Mouse (Mus musculus) mouse embryonic stem cell (cell line): ENCODE results near the gene Dab2ip.

Experiments used
- in situ Hi-C, 2 experiments: fragments of 300-500 bp; cut with MboI; formaldehyde crosslinking; loops; 1 replicate in 1 of 2; 3 replicates in 1 of 2; pipeline ENCODE4 v1.14.3; 2019 to 2020; ENCODE audit warnings: low sequenced_read_pairs in 2 of 2, low pct_unique_long_range_greater_than_20kb in 1 of 2, mixed read lengths in 1 of 2; ENCODE audit not compliant: unreplicated experiment in 1 of 2

Dab2ip gene

DNA sequence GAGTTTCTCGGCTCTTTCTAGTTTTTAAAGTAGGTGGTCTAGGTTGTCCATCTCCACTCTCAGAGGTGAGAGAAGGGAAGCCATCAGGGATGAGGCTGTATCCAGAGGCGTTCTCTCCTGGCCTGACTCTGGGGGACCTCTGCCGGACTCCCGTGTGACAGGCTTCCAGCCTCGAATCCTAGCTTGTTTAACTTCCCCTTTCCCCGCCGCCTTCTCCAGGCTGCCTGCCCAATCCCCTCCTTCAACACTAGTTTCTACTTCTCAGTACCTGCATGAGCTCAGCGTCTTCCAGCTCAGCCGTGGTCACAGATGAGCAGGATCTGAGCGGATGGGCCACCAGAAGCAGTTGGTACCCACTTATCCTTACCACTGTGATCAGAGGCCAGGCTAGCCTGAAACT, 31.3 kb downstream of the Dab2ip start:
- in situ Hi-C loops: no loop called here

DNA sequence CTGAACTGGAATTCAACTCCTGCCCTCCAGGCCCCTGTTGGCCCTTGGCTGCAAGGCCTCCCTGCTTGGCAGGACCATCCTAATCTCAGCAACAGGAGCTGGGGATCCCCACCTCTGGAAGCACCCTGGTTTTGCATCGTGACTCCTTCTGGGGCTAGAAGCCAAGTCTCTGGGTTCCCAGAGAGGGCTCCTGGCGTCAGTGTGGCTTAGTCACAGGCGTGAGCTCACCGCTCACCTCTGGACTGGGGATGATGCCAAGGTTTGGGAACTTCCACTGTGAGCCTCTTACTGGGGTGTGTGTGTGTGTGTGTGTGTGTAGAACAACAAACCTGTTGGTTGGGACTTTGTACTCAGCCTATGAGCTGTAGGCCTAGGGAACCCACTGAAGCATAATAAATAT, 31.7 kb downstream of the Dab2ip start:
- in situ Hi-C loops: no loop called here

DNA sequence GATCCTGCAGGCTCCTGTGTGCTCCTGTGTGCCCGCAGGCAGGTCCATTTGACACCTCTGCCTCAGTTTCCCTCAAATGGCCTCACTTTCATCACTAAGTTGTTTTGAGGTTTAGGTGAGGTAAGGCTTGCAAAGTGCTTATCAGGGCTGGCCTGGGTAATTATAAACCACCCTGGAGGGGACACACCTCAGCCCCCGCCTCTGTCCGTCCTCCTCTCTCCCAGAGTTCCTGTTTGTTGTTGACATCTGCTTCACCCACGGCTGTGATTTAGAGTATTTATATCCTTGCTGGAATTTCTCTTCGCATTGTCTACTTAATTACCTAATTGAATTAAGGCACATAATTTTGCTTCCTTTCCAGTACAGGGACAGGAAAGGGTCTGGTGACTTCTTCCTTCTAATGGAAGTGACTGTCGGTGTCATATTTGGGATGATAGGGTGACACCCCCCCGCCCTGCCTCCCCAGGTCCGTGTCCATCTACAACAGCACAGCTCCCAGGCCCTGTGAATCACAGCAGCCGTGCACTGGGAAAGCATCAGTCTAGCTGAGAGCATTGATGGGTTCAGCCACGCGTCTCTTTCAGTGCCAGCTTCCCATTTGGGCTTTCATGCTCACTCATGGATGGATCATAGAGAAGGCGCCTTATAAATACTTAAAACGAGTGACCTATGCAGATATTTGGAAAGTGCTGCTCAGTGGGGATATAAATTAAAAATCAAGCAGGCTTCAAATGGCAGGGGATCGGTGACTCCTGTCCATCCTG, 34.1 kb downstream of the Dab2ip start:
- in situ Hi-C loops: no loop called here

DNA sequence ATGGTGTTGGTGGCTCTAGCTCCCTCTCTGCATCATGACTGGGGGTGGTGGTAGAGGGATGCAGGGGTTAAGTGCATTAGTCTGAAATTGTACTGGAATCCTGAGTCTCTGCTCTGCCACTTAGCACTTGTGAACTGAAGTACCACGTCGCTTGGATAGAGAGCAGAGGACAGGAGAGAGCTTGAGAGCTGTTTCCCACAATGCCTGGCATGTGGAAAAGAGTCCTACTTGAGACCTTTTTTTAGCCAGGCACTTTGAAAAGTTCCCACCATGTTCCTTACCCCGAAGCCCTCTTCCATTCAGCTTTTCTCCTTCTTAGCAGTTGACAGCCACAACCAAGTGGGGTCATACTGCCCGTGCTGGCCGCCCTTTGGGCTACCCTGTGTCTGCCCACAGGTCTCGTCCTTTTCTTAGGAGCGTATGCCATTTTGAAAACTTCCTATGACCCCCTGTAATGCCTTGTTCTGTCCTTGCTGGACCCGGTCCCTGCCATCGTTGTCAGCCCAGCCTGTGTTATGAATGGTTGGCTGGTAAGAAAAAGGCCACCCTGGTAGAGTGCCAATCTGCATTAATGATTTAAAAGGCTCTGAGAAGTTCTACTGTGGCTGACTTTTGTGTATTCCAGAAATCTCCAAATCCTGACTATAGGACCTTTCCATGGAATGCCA, 34.8 kb downstream of the Dab2ip start:
- in situ Hi-C loops: no loop called here

DNA sequence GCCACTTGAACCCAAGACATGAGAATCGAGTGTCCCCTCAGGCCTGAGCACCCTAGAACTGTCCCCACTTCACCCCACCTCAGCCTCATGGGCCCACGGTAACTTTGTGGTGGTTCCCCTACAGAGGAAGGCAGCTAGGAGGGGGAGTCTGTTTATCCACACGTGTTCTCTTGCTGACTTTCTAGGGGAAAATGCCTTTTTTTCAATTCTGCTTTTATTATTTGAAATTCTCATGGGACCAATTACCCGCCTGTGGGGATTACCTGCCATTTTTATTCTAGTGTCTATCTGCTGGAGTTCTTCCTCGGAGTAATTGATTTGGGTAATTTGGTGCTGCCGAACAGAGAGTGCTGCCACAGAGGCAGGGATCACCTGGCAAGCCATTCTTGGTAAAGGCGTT, 35.8 kb downstream of the Dab2ip start:
- in situ Hi-C loops: no loop called here

DNA sequence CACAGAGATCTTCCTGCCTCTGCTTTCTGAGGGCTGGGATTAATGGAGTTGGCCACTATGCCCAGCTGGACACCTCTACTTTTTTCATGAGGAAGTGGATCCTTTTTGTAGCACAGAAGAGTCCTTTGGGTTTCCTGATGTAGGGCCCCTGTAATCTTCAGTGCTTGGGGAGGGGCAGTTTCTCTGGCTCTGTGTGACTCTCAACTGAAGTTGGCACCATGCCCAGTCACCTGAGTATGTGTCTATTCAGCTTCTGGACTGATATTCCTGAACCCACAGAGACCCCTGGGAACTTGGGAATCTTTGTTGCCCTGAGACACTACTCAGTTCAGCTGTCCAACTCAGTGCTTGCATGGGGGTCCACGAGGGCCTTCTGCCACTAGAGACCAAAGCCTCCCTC, 37.0 kb downstream of the Dab2ip start:
- in situ Hi-C loops: no loop called here

DNA sequence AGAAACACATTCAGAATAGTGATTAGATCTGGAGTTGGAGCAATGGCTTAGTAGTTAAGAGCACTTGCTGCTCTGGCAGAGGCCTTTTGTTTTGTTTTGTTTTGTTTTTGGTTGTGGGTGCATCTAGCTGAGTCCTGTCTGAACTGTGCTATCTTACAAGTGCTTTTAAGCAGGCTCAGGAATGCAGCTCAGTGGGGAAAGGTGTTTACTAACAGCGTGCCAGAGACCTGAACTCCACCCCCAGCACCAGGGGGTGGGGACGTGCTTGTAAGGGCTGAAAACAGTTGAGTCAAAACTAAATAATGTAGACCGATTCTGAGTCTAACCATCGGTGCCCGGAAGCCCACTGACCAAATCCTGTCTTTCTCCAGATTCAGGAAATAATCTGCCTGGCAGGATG, 37.7 kb downstream of the Dab2ip start:
- in situ Hi-C loops: no loop called here

DNA sequence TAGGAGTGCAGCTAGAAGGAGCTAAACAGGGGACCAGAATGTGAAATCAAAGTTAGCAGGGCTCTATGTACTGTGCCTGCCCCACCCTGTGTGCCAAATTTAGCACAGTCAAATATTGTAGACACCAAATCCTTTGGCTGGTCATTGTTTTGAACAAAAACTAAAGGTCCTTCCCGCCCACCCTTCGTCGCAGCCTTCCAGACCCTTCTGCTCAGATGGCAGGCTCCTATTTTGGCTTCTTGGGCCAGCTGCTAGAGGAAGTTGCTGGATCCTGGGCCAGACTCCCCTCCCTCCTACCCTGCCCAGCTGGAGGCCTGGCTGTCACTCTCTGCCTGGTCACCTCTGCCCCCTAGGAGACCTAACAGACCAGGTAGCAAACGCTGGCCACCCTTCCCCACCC, 38.7 kb downstream of the Dab2ip start:
- in situ Hi-C loops: no loop called here

DNA sequence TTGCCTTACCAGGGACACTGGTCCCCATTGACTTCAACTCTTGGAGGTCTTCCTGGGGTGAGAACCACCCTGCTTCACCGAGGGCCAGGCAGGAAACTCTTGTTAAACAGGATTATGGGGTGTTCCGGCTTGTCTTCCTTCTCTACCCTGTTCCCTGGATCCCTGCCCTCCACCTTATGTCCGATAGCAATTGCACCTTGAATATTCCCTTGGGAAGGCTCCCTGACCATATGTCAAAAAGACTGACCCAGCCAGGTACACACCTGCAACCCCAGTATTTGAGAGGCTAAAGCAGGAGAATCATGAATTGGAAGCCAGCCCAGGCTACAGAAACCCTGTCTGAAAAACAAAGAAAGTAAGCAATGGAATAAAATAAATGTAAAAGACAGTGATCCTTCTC, 40.8 kb downstream of the Dab2ip start:
- in situ Hi-C loops: no loop called here

DNA sequence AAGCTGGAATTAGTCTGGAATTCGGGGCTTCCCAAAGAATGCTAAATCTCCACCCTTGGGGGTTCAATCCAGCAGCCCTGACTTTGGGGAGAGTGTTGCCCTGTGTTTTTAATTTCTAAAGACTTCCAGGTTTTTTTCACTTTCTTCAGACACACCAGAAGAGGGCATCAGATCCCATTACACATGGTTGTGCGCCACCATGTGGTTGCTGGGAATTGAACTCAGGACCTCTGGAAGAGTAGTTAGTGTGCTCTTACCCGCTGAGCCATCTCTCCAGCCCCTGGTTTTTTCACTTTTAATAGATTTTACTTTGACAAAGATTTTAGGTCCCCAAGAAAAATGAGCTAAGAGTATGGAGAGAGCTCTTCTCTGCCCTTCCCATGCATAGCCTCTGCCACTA, 43.6 kb downstream of the Dab2ip start:
- in situ Hi-C loops: no loop called here

DNA sequence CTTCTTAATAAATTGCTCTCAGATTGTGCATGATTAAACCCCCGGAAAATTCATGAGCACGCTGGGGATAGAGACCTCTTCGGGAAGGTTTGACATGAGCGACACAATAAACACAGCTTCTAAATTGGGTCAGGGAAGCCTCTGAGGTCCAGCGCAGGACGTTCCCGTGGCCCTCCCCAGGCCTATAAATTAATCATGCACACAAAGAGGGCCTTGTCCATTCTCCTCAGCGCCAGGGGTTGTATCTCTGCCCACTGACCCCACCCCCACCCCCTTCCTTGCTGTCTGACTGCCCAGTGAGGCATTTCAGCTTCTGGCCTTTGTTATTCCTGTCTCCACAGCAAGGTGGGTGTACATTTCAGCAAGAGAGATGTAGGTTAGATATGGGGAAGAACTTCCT, 49.4 kb downstream of the Dab2ip start:
- in situ Hi-C loops: no loop called here

DNA sequence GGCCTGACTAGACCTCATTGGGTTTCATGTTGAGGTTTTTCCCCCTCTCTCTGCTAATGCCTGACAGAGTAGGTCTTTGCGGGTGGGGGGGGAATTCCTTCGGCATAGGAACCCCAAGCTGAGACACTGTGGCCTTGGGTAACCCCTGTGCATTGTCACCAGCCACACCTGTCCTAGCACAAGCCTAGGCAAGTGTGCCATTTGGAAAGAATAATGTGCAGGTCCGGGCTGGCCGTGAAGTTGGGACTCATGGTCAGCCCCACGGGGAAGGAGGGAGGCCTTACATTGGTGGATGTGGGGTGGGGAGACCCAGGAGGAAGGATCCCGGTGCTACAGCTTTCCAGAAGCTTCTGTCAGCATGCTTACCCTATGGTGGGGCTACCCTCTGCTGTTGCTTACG, 50.8 kb downstream of the Dab2ip start:
- in situ Hi-C loops: no loop called here

DNA sequence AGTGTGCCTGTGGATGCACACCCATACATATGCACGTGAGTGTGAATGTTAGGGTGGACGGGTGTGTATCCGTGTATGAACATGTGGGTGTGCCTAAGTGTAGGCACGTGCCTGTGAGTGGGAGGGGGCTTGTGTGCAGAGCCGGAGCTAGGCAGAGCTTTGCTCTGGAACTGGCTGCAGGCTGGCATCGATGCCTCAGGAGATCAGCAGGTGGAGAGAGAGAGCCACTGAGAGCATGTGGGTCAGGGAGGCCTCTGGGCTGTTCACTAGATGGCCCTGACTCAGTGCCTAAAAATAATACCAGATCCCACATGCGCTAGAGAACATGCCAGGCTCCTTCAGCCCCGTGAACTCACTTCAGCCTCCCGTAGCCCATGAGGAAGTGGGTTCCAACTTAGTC, 51.3 kb downstream of the Dab2ip start:
- in situ Hi-C loops: no loop called here

DNA sequence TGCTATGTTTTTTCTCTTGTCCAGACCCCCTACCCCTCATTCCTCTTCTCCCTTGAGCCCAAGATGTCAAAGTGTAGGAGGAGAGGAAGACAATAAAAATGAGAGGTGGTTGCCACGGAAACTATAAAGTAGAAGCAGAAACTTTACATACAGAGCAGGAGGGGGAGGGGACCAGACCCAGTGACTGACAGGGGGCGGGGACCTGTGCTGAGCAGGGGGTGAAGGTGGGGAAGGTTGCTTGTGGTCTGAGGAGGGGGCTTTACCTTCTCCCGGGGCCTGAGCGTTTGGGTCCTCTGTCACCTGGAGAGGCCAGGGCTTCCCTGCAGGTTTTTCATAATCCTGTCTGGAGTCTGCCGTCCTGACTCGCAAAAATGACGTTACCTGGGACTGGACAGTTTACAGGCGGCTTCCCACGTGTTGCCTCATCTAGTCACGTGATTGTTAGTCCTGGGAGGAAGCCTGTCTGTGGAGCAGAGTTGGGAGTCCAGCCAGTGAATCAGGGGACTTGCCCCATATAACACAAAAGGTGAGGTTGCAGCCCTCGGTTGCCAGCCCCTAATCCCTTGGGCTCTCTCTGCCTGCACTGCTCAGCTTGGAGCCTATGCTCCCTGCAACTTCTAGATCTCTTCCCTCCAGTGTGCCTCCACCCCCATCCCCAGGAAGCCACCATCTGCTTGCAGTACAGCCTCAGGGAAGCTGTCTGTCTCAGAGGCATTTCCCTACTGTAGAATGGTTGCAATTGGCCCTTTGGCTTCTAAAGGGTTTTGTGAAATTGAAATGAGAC, 52.3 kb downstream of the Dab2ip start:
- in situ Hi-C loops: no loop called here

DNA sequence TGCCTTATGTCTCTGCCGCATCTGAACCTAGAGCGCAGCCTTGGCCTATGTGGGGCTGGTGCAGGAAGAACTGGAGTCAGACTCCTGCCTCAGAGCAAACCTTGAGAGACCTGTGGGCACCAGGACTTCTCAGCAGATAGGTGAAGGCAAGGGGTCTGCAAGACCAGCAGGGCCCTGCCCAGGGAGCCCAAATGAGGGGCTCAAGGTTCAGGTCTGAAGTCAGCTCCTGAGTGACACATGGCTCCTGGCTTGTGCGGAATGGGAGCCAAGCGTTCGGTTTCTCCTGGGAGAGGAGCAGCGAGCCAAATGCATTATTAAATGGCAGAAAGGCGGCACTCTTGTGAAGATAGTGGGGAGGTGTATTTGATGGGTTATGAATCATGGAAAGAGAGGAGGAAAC, 52.9 kb downstream of the Dab2ip start:
- in situ Hi-C loops: no loop called here

DNA sequence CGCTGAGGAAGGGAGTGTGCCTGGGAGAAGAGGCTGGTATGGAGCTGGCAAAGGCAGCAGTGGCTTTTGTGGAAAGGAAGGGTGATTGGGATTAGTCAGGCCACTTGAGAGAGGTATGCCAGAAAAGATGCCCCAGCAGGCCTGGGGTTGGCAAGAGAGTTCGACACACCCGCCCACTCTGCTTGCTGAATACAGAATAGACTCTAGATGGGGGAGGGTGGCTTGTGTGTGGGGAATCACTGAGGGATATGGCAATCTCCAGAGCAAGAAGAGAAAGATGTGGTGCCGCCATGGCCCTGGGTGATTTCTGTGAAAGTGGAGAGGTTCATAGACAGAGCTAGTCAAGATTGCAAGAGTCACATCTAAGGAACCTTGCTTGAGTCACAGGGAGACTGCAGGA, 53.6 kb downstream of the Dab2ip start:
- in situ Hi-C loops: no loop called here

DNA sequence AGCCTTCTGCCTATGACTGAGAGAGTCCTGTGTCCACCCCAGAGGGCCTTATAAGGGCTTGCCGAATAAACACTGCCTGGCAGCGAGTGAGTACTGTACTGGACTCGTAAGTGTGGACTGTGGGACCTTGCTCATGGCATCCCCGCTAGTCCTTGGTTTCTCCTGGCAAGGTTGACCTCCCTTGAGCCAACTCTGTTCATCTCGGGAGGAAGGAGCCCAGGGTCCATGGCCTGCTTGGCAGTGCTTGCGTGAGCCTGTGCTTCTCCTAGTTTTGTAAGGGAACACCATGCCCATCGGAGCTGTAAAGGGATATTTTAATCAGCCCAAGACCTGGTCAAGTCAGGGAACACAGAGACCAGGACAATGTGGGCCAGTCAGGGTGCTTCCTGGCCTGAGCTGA, 54.2 kb downstream of the Dab2ip start:
- in situ Hi-C loops: no loop called here

DNA sequence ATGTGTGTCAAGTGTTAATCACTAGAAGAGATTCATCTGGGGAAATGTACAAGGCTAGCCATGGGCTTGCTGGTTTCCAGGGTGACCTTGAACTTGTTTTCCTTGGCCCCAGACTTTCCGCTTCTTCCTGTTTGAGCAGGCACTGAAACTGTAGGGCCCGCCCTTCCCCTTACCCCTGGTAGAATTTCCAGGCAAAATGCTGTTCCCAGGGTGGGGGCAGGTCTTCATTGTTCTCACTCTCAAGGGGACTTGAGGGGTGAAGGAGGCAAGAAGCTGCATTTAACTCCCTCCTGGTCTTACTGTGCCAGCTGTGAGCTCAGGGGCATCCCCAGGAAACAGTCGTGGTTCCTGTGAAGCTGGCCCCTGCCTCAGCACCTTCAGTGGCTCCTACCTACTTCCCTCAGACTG, 55.9 kb downstream of the Dab2ip start:
- in situ Hi-C loops: no loop called here

DNA sequence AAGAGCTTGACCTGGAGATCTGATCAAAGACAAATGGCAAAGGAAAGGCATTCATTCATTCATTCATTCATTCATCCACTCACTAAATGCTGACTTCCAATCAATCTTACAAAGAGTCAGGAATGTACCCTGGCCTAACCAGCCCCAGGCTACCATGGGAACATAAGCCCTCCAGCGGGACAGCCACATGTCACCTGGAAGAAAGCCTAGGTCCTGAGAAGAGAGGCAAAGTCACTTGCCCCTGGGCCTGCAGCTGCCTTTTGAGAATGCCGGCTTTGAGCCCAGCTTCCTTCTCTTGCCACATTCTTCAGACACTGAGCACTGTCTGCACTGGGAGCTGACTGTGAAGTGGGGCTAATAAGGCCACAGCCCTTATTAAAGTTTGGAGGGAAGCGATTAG, 56.3 kb downstream of the Dab2ip start:
- in situ Hi-C loops: no loop called here

DNA sequence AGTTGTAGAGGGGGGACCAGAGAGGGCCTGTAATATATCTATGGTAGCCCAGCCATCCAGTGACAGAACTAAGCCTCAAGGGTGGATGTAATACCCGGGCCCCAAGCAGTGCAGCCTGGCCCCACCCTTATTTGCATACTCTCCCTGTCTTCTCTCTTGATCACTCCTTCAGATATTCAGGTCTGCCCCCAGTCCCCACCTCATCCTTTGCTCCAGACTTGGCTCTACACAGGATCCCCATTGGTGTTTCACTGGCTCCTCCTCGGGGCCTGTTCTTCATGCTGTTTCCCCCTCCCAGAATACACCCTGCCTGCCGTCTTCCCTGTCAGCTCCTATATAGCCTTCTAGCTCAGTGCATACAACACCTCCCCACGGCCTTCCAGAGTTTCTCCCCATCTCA, 57.3 kb downstream of the Dab2ip start:
- in situ Hi-C loops: no loop called here
